Mouse (Mus musculus) lung, postnatal 25 days (tissue): ENCODE measurements around the gene Rrp9.
A peak's percentile ranks its signal among the peaks of the same experiment; 100 is the strongest.

Experiments
- DNase-seq: peaks from one replicate; pipeline ENCODE4 v3.0.0; 2022; ENCODE audit warnings: low spot score

The Rrp9 gene

DNA sequence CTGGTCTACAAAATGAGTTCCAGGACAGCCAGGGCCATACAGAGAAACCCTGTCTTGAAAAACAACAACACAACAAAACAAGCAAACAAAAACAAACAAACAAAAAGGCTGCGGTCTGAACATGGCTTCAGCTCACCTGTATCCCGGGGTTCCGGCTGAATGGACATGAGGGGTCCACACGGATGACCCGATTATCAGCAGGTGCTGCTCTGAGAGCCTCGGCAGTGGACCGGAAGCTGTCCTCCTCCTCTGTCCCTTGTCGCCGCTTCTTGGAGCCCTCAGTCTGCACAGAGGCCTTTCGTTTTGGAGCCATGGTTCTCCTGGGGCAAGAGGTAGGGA lies at the start of gene Rrp9:
Gene Rrp9, plus strand, starts transcription at position 301 of the 339 bp plus-strand sequence.
- no peak for DNase-seq

DNA sequence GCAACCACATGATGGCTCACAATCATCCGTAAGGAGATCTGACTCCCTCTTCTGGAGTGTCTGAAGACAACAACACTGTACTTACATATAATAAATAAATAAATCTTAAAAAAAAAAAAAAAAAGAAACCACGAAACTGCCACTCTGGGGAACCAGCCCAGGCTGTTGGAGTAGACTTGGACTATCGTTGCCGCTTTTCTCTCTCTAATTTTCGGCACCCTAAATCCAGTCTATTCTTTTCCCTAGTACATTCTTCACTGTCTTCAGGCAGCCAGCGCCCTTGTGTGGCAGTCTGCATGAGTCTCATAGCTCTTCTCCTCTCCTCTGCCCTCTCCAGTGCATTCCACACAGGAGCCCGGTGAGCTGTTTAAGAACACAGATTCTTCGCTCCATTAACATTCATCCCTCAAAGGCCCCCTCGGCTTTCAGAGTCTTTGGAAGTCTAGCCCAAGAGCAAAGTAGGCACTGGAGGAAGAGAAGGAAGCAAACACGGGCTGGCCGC lies 47.0 kb upstream of the Rrp9 start:
- peak; percentile 19 for DNase-seq

DNA sequence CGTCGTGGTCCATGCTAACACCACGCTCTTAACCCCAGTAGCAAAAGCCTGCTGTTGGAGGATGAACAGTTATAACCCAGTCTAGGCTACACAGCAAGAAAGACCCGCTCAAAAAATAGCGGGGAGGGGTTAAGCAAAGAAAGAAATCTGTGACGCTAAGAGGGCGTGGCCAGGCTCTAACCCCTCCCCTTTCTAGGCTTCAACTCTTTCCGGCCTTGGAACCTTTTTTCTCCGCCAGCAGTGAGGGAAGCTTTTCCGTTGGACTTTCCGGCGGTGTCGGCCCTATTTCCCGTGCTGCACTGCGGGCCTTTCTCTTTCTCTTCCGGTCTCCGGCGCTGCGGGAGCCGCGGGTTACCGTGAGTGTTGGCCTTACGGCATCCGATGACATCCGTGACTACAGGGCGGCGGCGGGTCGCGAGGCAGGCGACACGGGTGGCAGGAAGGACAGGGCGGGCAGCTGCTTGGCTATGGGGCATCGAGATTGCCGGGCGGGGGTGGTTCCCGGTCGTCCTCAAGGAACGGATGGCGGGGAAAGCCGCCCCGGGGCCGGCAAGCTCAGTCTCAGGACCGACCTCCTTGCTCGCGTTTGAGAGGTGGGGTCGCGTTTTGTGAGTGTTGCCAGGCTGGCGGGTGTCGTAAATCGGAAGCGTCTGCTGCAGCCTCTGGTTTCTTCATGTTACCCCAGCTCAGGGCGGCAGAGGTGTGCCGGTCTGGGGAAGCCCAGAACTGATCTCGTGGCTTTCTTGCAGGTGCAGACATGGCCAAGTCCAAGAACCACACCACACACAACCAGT lies 46.3 kb upstream of the Rrp9 start, which contains the start of gene Rpl29:
Gene Rpl29, plus strand, starts transcription at position 234 of the 794 bp plus-strand sequence.
- DNase-seq, result peak; percentile 95

DNA sequence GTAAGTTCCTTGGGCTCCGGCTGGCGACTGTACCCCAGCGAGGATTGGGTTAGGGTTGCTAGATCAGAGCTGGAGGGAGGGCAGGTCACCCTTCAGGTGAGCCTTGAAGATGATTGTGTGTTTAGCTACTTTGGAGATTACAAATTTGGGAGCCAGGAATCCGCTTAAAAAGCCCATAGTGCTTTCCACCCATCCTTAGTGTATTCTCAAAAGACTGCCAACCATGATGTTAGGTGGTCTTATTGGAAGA lies 45.8 kb upstream of the Rrp9 start:
- no peak for DNase-seq

DNA sequence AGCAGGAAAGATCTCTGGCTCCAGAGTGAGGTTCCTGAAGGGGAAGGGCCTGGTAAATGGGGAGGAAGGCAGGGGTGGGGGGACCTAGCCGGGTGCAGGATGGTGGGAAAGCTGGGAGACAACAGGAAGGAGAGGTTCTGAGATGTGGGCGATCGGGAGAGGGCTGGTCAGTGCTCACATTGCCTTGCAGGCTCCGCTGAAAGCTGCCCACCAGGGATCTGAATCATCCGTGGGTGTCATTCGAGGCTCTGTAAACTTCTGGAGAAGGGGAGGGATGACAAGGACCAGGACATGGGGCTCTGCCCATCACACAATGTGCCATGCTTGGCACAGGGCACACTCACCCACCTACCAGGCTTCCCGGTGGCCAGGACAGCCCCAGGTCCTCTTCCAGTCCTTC lies 42.4 kb upstream of the Rrp9 start:
- DNase-seq, result no peak

DNA sequence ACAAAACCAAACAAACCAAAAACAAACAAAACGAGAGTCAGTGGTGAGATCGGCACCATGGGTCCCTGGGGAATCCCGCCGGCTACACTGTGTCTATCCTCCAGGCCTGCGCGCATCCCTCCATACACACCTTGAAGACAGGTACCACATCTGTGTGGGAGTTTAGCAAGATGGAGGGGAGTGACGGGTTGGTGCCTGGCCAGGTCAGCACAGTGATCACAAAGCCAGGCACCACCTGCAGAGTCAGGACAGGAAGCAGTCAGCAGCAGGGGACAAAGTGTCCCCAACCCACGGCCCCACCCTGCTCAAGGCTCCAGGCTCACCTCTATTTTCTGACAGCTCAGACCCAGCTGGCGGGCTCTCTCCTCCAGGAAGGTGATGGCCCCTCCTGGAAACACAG lies 39.2 kb upstream of the Rrp9 start:
- DNase-seq, result no peak

DNA sequence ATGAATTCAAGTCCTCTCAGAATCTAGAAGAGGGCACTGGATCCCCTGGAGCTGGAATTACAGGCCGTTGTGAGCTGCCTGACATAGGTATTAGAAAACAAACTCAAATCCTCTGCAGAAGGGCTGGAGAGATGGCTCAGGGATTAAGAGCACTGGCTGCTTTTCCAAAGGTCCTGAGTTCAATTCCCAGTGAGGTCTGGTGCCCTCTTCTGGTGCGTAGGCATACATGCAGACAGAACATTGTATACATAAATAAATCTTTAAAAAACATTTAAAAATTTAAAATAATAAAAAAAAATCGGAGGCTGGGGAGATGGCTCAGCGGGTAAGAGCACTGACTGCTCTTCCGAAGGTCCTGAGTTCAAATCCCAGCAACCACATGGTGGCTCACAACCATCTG lies 33.1 kb upstream of the Rrp9 start:
- DNase-seq, result no peak

DNA sequence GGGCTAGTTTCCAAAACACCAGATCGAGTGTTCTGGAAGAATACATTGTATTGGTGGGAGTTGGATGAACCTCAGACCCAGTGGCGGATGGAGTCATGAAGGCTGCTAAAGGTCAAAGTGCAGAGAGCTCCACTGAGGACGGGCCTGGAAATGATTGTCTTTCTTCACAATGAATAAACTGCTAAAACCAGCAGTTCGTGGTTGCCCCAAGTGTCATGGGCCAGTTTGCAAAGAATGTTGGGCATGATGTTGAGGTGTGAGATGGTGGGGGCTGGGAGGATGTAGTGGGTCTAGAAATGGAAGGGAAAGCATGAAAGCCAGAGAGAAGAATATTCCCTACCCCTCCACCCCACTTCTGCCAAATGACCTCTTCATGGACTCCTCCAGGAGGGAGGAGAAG lies 30.9 kb upstream of the Rrp9 start:
- DNase-seq, result no peak

DNA sequence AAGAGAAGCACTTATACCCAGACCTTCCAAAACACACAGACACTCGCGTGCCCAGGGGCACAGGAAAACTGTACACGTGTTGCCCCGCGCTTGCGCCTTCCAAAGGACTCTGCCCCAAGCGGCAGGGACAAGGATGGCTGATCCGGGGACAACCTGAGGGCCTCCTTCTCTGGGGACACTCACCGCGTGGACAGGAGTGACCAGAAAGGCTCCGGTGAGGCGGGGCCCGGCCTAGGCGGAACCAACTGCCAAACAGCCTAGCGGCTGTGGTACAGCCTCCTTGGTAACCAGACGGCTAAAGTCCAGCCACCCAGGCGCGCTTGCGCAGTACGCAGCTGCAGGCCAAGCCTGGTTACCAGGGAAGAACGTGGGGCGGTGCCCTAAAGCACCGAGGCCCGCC lies 28.4 kb upstream of the Rrp9 start, which contains the start of the genes Abhd14b and Abhd14a:
Gene Abhd14b, plus strand, starts transcription at position 112 of the 400 bp plus-strand sequence.
Gene Abhd14a, minus strand, starts transcription at position 331 of the 400 bp plus-strand sequence.
- DNase-seq, result peak; percentile 96

DNA sequence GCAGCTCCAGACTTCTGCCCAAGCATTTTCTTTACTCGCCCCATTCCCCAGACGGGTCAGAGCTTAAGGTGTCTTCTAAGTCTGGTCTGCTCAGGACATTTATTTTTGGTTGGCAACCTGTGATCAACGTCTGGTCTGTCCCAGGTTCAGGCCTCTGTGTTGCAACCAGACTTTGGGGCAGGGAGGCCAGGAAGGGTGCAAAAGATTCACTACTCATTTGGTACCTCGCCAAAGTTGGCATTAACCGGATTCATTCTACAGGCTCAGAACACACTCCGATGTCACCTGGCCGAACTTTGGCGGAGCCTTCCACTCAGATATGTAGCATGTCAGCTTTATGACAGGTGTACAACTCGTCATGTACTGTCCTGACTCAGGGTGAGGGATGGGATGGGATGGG lies 27.8 kb upstream of the Rrp9 start:
- DNase-seq, result no peak

DNA sequence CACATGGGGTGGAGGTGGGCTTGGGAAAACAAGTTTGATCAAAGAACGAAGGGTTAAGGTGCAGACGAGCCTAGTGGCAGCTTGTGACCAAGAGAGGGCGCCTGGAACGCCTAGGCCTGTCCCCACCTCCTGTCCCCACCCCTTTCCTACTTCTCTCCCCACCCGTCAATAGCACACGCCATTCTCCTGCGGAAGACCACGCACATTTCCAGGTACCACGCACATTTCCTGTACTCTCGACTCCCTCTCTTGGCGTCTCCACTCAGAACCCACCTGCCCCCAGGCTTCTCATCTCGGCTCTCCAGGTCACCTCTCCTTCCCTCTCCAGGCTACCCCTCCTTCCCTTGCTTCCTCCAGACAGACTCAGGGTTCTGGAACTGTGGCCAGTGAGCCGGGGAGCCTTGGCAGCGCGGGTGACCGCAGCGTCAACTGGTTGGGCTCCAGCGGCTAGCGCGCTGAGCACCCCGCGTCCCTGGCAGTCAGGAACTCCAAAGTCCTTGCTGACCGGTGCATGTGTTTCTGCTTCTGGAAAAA lies 27.2 kb upstream of the Rrp9 start:
- peak; percentile 84 for DNase-seq

DNA sequence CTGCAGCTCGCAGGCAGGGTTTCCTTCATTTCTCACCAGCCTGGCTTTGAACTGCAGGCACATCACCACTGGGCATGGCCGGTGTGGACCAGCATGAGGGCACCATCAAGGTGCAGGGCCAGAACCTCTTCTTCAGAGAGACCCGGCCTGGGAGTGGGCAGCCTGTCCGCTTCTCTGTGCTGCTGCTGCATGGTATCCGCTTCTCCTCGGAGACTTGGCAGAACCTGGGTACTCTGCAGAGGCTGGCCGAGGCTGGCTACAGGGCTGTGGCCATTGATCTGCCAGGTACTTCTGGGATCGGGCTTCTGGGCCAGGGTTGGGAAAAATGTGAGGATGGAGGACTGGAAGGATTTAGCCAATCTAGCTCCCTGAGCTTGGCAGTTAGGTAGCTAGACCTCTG lies 25.8 kb upstream of the Rrp9 start:
- DNase-seq, result no peak

DNA sequence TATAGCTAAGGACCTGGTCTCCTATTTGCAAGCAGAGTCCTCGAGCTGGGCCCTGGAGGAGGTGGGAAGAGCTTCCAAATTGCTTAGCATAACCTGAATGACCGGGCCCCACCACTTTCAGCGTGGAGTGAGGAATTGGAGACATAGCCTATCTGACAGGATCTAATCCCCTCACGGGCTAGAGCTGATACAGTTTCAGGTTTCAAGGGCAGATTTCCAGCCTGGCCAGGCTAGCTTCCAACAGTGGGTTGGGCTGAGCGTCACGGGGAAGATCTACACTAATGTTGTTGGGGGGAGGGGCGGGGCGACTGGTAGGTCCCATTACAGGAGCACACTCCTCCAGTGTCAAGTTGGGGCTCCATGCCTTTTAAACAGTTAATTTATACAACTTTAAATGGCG lies 25.1 kb upstream of the Rrp9 start:
- DNase-seq, result peak; percentile 51

DNA sequence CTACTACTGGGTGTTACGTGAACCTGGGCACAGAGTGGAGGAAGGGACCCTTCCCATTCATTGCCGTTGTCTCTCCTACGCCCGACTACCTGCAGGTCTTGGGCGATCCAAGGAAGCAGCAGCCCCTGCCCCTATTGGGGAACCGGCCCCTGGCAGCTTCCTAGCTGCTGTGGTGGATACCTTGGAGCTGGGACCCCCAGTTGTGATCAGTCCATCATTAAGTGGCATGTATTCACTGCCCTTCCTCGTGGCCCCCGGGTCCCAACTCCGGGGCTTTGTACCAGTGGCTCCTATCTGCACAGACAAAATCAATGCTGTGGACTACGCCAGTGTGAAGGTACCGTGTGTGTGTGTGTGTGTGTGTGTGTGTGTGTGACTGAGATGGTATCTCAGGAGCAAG lies 24.5 kb upstream of the Rrp9 start:
- DNase-seq, result no peak

DNA sequence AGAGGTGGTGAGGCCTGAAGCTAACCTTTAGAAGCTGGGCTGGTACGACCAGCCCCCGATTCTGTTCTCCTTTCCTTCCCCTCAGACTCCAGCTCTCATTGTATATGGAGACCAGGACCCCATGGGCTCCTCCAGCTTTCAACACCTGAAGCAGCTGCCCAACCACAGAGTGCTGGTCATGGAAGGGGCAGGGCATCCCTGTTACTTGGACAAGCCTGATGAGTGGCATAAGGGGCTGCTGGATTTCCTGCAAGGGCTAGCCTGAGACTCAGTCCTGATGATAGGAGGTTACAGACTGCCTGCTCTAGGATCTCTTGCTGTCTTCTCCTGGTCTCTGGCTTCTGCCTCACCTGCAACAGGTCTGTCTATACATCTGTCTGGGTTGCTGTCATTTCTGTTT lies 23.9 kb upstream of the Rrp9 start:
- no peak for DNase-seq

DNA sequence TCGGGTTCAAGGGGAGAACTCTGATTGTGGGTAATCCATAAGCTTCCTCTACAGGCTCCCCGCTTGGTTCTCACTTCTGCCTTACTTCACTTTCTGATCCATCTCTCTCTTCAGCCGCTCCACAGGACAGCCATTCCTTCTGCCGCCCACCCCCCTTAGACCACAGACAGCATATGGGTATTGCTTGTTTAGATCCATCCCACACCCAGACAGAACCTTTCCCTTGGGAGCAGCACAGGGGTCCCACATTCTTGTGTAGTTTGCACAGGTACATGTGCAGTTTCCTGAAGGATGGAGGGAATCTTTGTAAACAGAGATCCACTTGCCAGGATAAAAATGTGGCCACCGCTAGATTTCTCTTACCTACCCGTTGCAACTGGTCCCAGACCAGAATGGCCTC lies 23.4 kb upstream of the Rrp9 start:
- no peak for DNase-seq

DNA sequence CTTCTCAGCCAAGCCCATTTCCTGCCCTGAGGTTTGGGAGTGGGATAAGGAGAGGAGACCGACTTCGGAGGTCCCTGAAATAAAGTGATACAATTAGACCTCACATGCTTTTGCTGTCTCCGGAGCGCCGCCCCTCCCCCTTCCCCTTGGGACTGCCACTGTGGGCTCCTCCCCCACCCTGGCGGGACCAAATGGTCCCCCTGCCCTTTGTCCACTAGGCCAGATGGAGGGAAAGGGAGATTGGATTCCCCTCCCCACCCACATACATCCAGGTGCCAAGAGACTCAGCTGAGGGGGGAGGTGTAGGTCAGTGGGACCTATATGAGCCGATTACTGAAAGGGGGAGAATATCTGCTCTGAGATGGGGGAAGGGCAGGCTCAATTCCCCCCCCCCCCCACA lies 22.9 kb upstream of the Rrp9 start:
- DNase-seq, result no peak

DNA sequence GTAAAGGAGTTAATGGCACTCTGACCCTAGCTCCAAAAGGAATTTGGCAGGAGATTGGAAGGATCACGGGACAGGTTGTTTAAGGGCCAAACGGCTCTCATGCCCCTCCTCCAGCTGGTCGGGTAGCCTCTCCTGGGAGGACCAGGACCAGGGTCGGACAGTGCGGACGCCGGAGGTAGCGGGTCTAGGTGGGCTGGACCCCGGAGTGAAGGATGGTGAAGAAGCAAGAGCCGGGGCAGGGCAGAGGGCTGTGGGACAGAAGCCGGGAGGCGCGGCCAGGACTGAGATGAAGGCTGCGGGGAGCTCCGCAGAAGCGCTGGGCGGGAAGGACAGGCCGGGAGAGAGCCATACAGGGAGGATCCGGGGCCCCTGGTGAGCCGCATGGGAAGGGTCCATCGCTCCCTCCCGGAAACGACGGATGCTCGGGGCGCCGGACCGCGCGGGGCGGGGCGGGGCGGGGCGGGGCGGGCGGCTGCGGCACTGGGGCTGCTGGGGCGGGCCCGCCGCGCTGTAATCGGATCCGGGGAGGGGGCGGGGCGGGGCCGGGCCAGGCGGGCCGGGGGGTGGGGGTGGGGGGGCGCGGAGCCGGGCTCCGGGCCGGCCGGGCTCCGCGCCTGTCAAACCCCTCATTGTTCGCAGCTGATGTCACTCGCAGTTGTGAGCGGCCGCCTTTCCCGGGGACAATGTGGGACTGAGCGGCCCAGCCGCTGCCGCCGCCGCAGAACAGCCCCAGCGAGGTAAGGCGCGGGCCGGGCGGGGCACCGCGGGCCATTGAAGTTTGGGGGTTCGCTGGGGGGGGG lies 22.3 kb upstream of the Rrp9 start, which contains the start of gene Pcbp4:
Gene Pcbp4, plus strand, starts transcription at position 21 of the 800 bp plus-strand sequence.
- DNase-seq, result peak; percentile 57

DNA sequence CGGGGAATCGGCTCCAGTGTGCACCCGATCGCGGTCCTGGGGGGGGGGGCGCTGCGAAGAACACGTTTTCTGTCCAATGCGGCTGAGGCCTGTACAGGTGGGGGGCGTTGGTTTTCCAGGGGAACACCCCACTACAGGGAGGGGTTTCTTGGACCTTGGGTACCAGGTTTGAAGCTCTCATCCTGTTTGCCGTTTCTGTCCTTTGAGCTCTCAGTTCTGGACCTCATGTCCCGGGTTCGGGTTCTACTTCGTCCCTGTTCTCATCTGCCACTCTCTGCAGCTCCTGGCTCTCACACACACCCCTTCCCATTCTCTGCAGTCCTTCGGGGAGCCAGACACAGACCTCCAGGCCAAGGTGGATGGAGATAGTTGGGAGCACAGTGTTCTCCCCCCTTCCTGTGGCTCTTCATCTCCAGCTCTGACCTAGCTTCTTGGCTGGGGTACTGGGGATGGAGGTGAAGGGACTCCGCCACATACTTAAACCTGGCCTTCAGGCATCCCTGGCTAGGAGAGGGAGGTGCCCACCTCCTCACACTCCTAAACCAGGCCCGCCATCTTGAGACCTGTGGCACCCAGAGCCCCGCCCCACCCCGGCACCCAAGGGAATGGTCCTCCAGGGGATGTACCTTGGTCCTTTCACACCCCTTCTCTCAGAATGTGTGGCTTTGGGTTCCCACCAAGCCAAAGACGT lies 21.5 kb upstream of the Rrp9 start:
- DNase-seq, result no peak

DNA sequence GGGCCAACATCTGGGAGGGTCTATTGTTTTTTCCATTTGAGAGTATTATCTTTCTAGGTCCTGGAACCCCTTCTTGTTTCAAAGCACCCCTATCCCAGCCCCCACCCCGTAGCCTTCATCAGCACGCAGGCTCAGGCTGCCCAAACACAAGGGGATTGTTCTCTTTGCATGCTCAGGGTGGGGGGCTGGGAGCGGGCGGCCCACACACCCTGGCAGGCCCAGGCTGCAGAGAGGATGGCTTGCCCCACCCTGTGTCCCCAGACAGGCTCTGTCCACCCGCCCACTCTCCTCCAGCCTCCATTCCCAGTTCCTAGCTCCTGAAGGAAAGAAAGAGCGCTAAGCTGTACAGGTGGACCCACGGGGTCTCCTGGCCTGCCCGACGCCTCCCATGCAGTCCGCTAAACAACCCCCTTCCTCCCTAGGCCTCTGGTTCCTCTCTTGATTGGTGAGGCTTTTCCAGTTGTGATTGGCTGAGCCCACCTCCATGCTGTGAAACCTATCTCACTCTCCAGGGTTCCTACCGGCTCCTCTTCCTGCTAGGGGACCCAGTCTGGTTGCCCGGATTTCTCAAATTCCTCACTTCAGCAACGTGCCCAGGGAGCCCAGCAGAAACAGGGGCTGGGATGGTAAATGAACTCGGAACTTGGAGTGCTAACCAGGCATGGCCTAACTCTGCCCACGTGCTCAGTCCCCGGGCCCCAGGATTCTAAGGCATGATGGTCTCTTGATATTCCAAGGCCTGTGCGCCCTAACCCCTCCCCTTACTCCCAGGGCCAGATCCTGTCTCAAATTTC lies 20.7 kb upstream of the Rrp9 start:
- no peak for DNase-seq

DNA sequence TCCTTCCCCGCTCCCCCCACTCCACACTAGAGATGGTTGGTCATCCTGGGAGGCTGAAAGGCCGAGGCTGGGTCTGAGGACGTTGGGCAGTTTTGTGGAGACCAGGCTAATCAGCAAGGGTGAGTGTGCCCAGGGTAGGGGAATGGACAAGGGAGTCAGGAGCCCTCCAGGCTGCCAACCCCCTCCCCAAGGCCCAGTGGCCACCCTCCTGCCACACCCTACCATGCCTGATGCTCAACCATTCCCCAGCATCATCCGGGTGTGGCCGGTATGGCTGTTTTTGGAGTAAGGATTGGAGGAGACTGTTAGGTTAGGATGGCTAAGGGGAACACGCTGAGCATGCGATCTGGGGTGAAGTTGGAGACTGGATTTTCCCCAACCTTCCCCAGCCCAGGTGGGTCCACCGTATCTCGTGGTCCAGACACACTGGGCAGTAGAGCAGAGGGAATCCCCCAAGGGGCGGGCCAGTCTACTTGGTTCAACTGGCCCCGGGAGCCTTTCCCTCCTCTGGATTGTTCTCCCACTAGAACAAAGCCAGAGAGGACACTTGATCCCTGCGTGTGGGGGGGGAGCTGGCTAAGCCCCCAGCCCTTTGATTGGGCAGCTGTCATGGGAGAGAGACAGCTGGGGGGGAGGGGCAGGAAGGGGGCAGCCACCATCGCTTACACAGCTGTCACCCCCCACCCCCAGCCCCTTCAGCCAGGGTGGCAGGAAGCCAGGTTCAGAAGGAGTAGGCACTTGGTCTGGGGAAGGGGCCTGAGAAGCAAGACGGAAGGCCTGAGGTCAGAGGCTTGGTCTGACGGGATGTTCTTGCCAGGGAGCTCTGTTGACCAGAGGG lies 19.2 kb upstream of the Rrp9 start:
- no peak for DNase-seq
